Mouse (Mus musculus) right cerebral cortex, postnatal 14 days (tissue): ENCODE results near the gene Ugt1a1.

ENCODE experiments used
- DNase-seq: peaks from one replicate; pipeline ENCODE4 v3.0.0; 2022

Gene Ugt1a1

GRCm38 (mm10) chr1:88235046-88235893 is 23.5 kb downstream of the Ugt1a1 start:
- no peak for DNase-seq

- DNase-seq, result no peak
Measured at GRCm38 (mm10) chr1:88235894-88236415, 24.2 kb downstream of the Ugt1a1 start.

- no peak for DNase-seq
Measured at GRCm38 (mm10) chr1:88237311-88237710, 25.6 kb downstream of the Ugt1a1 start.

- DNase-seq, result no peak
Measured at GRCm38 (mm10) chr1:88238771-88239170, 27.0 kb downstream of the Ugt1a1 start.

- peak; percentile 5 for DNase-seq
Measured at GRCm38 (mm10) chr1:88240072-88240471, 28.3 kb downstream of the Ugt1a1 start.

GRCm38 (mm10) chr1:88240579-88240978 is 28.8 kb downstream of the Ugt1a1 start:
- DNase-seq, result peak; percentile 16

GRCm38 (mm10) chr1:88243861-88244260 is 32.1 kb downstream of the Ugt1a1 start:
- peak; percentile 3 for DNase-seq

GRCm38 (mm10) chr1:88245881-88246280 is 34.1 kb downstream of the Ugt1a1 start:
- DNase-seq, result no peak

- DNase-seq, result no peak
Measured at GRCm38 (mm10) chr1:88246386-88246785, 34.6 kb downstream of the Ugt1a1 start.

GRCm38 (mm10) chr1:88247660-88248059 is 35.9 kb downstream of the Ugt1a1 start:
- DNase-seq, result no peak

- no peak for DNase-seq
Measured at GRCm38 (mm10) chr1:88248658-88249057, 36.9 kb downstream of the Ugt1a1 start.

- DNase-seq, result no peak
Measured at GRCm38 (mm10) chr1:88249596-88249995, 37.8 kb downstream of the Ugt1a1 start.

GRCm38 (mm10) chr1:88250023-88250422 is 38.3 kb downstream of the Ugt1a1 start:
- no peak for DNase-seq

GRCm38 (mm10) chr1:88253106-88253505 is 41.3 kb downstream of the Ugt1a1 start:
- no peak for DNase-seq

GRCm38 (mm10) chr1:88253540-88253939 is 41.8 kb downstream of the Ugt1a1 start:
- no peak for DNase-seq

- DNase-seq, result no peak
Measured at GRCm38 (mm10) chr1:88254793-88255465, 43.2 kb downstream of the Ugt1a1 start.

- DNase-seq, result no peak
Measured at GRCm38 (mm10) chr1:88255466-88255857, 43.7 kb downstream of the Ugt1a1 start.

- DNase-seq, result no peak
Measured at GRCm38 (mm10) chr1:88255989-88256754, 44.4 kb downstream of the Ugt1a1 start.

GRCm38 (mm10) chr1:88256886-88257663 is 45.3 kb downstream of the Ugt1a1 start:
- DNase-seq, result no peak

GRCm38 (mm10) chr1:88257681-88258080 is 45.9 kb downstream of the Ugt1a1 start:
- DNase-seq, result no peak

- no peak for DNase-seq
Measured at GRCm38 (mm10) chr1:88258361-88258760, 46.6 kb downstream of the Ugt1a1 start.

- no peak for DNase-seq
Measured at GRCm38 (mm10) chr1:88258881-88259642, 47.3 kb downstream of the Ugt1a1 start.
